Mouse (Mus musculus): ENCODE results near the gene Ola1.

Ola1 gene

DNA sequence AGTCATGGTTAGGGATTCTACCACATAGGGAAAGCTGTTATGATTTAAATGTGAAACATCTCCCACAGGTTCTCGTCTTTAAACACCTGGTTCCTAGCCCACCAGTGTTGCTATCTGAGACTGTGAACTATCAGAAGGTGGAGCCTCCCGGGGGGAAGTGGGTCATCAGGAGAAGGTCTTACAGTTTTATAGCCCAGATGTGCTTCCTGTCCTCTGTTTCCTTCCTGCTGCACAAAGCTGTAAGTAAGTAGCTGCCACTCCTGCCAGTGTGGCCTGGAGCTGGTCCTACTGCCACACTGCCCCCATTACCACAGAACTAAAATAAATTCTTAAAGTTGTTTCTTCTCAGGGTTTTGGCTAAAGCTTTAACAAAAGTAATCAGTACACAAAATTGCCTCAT, 72.6 kb downstream of the Ola1 start:
- DNase-seq = no peak

GRCm38 (mm10) chr2:73143732-73144131, 75.0 kb downstream of the Ola1 start:
- no peak for DNase-seq

- no peak for DNase-seq
Observed at GRCm38 (mm10) chr2:73142832-73143470, 75.8 kb downstream of the Ola1 start.

DNA sequence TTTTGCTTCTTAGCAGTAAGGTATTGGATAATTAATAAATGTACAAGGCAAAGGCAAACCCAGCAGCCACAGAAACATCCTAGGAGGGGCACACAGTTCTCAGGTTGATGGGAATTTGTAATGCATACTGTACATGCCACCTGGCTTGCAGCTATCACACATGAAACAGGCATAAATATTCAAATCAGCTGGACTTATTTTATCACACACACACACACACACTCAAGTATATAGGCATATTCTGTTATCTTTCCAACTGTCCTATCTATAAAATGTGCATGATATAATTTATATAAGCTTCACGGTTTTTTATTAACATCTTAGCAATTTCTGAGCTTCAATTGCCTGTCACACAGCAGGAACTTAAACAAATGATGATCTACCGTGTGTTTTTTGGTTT, 85.8 kb downstream of the Ola1 start:
- DNase-seq = no peak

- no peak for DNase-seq
Observed at GRCm38 (mm10) chr2:73127686-73128085, 91.0 kb downstream of the Ola1 start.

GRCm38 (mm10) chr2:73118781-73119180, 99.9 kb downstream of the Ola1 start:
- no peak for DNase-seq

GRCm38 (mm10) chr2:73107089-73107488, 111.6 kb downstream of the Ola1 start:
- DNase-seq = no peak

GRCm38 (mm10) chr2:73096491-73096890, 122.2 kb downstream of the Ola1 start:
- DNase-seq = no peak

GRCm38 (mm10) chr2:73095300-73095699, 123.4 kb downstream of the Ola1 start:
- no peak for DNase-seq

DNA sequence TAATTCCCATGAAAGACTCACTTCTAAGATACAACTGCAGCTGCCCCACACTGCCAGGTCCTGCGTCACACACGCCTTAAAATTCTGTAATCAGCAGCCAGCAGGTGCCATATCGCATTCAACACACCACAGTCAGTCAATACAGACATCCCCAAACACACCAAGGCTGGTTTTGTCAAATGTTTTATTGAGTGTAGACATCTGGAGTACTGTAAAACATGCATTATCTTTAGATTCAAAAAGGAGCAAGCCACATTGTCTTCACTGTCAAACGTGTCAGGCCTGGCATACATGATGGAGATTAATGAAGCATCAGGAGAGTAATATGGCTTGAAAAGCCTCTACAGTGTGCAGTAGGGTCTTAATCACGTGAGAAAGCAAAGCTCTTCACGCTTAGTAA, 125.7 kb downstream of the Ola1 start:
- DNase-seq = no peak

GRCm38 (mm10) chr2:73091302-73091701, 127.4 kb downstream of the Ola1 start:
- no peak for DNase-seq

DNA sequence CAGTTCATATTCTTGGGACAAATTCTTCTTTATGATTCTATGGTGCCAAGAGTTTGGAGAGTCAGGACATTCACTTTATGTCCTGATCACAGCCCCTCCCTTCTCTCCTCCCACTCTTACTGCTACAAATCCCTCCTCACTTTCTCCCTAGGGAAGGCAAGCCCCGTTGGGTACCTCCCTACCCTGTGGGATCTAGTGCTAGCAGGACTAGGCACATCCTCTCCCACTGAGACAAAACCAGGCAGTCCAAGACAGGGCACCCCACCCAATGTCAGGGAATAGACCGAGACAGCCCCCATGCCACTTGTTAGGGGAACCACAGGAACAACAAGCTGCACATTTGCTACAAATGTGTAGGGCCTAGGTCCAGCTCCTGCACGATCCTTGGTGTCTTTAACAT, 131.1 kb downstream of the Ola1 start:
- DNase-seq = no peak

DNA sequence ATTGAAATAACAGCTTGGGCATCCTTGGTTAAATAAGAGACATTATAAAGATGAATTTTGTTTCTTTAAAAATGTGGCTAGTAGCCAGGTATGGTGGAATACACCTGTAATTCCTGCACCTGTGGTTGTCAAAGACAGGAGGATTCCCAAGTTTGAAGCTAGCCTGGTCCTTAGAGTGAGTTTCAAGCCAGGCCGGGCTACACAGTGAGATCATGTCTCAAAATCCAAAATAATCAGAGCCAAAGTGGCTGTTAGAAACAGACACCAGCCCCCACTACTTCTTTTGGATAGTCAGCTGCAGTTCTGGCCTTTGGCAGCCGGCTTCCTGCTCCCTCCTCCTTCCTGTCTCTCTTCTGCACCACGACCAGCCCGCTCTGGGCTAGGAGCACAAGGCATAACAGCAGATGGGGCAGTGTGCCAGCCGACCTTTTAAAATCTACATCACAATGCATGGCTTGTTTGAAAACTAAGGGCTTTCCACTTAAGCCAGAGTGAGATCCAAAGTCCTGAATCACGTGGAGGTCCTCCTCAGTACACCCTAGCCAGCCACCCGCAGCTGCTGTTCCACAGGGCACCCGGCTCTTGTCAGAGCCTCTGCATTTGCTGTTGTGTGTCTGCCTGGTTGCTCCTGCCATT, 132.9 kb downstream of the Ola1 start:
- DNase-seq = peak; percentile 56

DNA sequence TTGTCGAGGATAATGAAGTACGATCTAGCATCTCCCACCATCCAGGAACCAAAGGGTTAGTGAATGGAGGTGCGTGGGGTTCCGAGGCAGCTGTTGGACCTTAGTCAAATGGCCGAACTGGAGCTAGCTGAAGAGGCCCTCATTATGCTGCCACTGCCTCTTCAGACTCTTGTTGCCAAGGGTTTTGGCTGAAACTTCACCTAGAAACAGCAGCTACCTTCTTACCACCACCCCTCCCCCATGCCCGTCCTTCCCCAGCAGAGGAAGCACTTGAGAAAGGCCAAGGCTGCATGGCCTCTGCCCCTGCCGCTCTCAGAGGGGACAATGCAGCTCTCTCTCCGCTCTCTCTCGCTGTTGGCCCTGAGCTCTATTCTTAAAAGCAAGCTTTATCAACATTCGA, 136.2 kb downstream of the Ola1 start:
- peak; percentile 12 for DNase-seq

- no peak for DNase-seq
Observed at GRCm38 (mm10) chr2:73081861-73082260, 136.9 kb downstream of the Ola1 start.

DNA sequence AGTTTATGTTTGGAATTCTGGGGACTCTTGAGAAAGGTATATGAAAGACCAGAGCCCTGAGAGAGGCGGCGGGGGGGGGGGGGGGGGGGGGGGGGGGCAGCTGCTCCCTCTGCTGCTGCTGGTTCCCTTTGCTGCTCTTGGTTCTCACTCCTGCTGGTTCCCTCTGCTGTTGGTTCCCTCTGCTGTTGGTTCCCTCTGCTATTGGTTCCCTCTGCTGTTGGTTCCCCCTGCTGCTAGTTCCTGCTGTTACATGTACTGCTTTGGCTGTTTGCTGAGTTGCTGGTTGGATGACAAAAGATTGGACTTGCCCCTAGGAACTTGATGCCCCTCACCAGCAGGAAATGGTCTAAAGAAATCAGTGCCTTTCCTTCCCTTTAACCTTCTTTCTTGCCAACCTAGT, 138.6 kb downstream of the Ola1 start:
- no peak for DNase-seq

- no peak for DNase-seq
Observed at GRCm38 (mm10) chr2:73079311-73079710, 139.4 kb downstream of the Ola1 start.

DNA sequence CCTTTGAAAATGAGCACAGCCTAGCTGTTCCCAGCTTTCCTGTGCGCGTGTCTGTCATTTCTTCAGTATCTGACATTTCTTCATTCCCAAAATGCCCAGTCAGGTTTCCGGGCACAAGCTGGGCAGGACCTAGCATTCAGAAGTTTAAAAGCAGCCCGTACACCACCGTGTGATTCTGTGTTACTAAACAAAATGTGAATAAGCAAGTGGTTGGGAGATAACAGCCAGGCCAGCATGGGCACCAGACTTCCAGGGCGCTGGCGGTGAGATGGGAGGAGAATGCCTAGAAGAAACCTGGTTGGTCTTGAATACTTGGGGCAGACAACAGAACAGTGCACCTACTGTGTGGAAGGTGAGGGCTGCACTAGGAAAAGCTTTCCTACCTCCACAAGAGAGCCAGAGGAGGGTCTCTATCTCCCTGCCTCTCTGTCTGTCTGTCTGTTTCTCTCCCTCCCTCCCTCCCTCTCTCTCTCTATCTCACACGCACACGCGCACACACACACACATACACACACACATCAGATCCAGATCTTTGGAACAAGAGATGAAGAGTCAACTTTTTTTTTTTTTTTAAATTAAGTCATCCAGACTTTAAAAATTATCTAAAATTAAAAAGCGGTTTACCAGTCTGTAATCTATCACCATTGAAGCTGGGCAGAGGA, 144.8 kb downstream of the Ola1 start:
- DNase-seq = no peak

DNA sequence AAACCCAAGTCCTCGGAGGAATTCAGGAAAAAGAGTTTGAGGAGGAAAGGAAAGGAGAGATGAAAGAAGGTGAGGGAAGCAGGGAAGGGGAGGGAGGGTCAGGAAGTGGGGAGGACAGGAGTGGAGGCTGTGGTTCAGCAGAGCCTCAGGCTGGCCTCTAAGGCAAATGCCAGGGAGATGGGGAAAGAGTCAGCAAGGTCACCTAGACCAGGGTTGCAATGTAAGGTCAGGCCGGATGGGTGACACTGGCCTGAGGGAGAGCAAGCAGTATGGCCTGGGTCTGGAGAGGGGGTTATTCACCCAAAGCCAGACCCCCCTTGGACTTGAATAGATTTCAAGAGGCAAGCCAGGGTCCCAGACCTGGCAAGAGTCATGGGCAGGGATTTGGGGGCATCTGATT, 147.5 kb downstream of the Ola1 start:
- no peak for DNase-seq

DNA sequence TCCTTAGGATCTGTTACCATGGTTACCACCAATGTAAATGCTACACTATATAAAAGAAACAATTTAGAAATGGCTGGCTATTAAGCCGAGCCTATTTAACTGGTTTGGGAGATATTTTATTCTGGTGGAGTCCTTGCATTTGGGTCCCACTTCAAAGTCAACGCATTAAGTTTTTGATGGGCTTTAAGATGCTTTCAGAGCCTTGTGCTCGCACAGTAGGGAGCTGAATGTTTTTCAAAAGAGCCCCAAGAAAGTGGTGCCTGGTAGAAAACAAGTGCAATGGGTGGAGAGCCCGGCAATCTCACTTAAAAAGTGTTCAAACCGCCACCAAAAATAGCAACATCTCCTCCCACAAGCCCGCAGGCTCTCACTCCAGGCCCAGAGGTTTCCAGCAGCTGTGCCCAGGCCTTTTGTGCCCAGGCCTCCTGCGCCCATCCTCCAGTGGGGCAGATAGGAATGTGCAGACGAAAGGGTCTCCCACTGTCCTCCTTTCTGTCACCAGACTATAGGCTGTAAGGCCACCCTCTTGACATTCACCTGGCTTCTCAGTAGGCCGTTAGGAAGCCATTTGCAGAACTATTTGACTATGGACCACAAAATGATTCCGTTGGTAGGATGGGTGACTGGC, 148.2 kb downstream of the Ola1 start:
- no peak for DNase-seq

DNA sequence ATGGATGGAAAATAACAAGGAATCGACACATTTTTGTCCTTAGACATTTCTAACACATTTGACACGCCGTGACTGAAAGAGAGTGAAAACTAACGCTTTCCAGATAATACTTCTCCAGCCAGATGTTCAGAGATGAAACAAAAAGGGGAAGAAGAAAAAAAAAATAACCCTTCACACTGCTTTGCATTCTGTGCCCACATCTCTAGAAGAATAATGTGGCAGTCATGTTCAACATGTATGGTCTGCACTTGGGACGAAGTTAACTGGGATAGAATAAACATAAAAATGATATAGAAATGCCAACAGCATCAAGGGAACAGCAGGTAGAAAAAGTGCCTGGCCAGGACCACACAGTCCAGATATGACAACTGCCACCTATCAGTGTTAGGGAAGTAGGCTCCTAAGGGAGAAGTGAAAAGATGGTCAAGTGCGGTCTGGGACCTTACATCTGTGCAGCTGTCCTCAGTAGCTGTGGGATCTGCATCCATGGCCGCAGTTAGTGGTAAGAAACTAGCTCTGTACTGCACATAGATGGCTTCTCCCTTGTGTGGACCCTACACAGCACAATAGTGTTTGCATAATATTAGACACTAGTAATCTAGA, 149.4 kb downstream of the Ola1 start:
- no peak for DNase-seq

- DNase-seq = no peak
Observed at GRCm38 (mm10) chr2:73066307-73067167, 152.2 kb downstream of the Ola1 start.

All from right cerebral cortex, postnatal 14 days (tissue).